ENCODE assay signal across 8 mouse cellular contexts in genomic region chr6:97210962-97211601, GRCm38 (mm10). TPM values are rescaled to one million over a fixed set of nuclear protein-coding genes. Genes with fewer than 3 reads are reported as not detected.
A peak's percentile ranks its signal among the peaks of the same experiment; 100 is the strongest.
DNase-seq lines count a peak whose midpoint lies in the region; ATAC-seq and TF ChIP-seq lines count a peak whose summit lies in the region.

No protein-coding gene starts in this region.

- 0 out of 2 replicates have a peak, but pooled peaks have one; percentile 6 for TF ChIP-seq CTCF in liver, embryonic 14.5 days (IDR thresholded peaks at IDR 0.05; ENCODE audit: low read depth)

- H3K9me3 ChIP-seq in hindbrain, embryonic 12.5 days (replicated peaks) = 0 out of 2 replicates have a peak, but pooled peaks cover 3% of the 10 kb centered on the region
- no peaks in the 10 kb centered on the region for H3K9me3 ChIP-seq in liver, embryonic 14.5 days (ENCODE audit: control insufficient read depth, low read length)

- H3K4me3 ChIP-seq in hindbrain, embryonic 12.5 days = peak overlapping the region; percentile 69
- H3K4me3 ChIP-seq in liver, embryonic 14.5 days (ENCODE audit: insufficient read depth in 1 of 2, low read depth in 2 of 2, low read length in 2 of 2) = peak overlapping the region; percentile 90 to 98

- H3K4me1 ChIP-seq in hindbrain, embryonic 12.5 days = peaks cover 15% of the 10 kb centered on the region
- H3K4me1 ChIP-seq in liver, embryonic 14.5 days (replicated peaks; ENCODE audit: control insufficient read depth in 2 of 2, insufficient read depth in 2 of 2, low read length in 1 of 2) = peaks cover 26 to 42% of the 10 kb centered on the region in 2 experiments

- peaks cover 9% of the 10 kb centered on the region; the same call in 1 of the 2 replicates for H3K36me3 ChIP-seq in hindbrain, embryonic 12.5 days
- H3K36me3 ChIP-seq in liver, embryonic 14.5 days (replicated peaks; ENCODE audit: control insufficient read depth, insufficient read depth, low read depth) = peaks cover 5% of the 10 kb centered on the region; the same call in 1 of the 2 replicates

- 3% methylated on average over 22 of the region's 22 CpGs for WGBS in hindbrain, embryonic 12.5 days
- 1% methylated on average over 22 of the region's 22 CpGs for WGBS in liver, embryonic 14.5 days (ENCODE audit: insufficient replicate concordance)

- H3K4me2 ChIP-seq in hindbrain, embryonic 12.5 days (replicated peaks) = peak overlapping the region; percentile 80
- peak overlapping the region; percentile 96 for H3K4me2 ChIP-seq in liver, embryonic 14.5 days (ENCODE audit: low read depth)

- peak; percentile 35 for DNase-seq in adrenal gland, postnatal 10 days
- no peak for DNase-seq in adrenal gland, adult 2 months
- DNase-seq in A20 (ENCODE audit: low read depth, low spot score) = peak; percentile 76
- peak; percentile 64 for DNase-seq in c-Kit-positive CD71-positive TER-119-positive erythroid progenitor cells, embryonic 14.5 days (ENCODE audit: low spot score)
- DNase-seq in liver, embryonic 14.5 days (ENCODE audit: low read depth in 3 of 3, low spot score in 3 of 3) = peak in 1 of 3 experiments; percentile 49
- peak; percentile 71 for DNase-seq in naive thymus-derived CD4-positive, alpha-beta T cell, adult 2 months (ENCODE audit: low read depth)
- DNase-seq in urinary bladder, postnatal 4 days (ENCODE audit: low spot score in 2 of 2) = no peak

- H3K27ac ChIP-seq in hindbrain, embryonic 12.5 days = peak overlapping the region; percentile 60; the same call in 1 of the 2 replicates
- peak overlapping the region; percentile 79 for H3K27ac ChIP-seq in liver, embryonic 14.5 days

- H3K27me3 ChIP-seq in hindbrain, embryonic 12.5 days = no peaks in the 10 kb centered on the region
- H3K27me3 ChIP-seq in liver, embryonic 14.5 days (ENCODE audit: control insufficient read depth, insufficient read depth, low read length) = no peaks in the 10 kb centered on the region

- peak overlapping the region; percentile 79 for H3K9ac ChIP-seq in hindbrain, embryonic 12.5 days
- H3K9ac ChIP-seq in liver, embryonic 14.5 days (replicated peaks) = peak overlapping the region; percentile 94

- ATAC-seq in hindbrain, embryonic 12.5 days (ENCODE audit: low FRiP score) = peak; percentile 68
- ATAC-seq in liver, embryonic 14.5 days (ENCODE audit: insufficient read depth) = peak; percentile 79

- no peak for TF ChIP-seq EP300 in liver, embryonic 14.5 days (IDR thresholded peaks at IDR 0.05; ENCODE audit: low read depth)

RNA-seq across cellular contexts. Expression of gene Arl6ip5, which starts 0.6 kb away (rescaled TPM):
- total RNA-seq in adrenal gland, postnatal 10 days (2021) = 10 to 100 TPM; 79.0 to 91.6 TPM
- 100 to 1,000 TPM; 115 to 146 TPM for total RNA-seq in adrenal gland, adult 2 months (2021)
- polyA plus RNA-seq in adrenal gland, adult 2 months (2012; rRNA removed) = 40.7 and 47.9 TPM in 2 replicates
- 74.3 and 86.0 TPM in 2 replicates for polyA plus RNA-seq in hindbrain, embryonic 12.5 days (2016; fragmentation: Nextera tagmentation; extraction: Ambion mirVana)
- 19.4 and 25.6 TPM in 2 replicates for polyA plus RNA-seq in liver, embryonic 14.5 days (2012; rRNA removed)
- 15.8 and 17.1 TPM in 2 replicates for polyA plus RNA-seq in liver, embryonic 14.5 days (2014; fragmentation: Nextera tagmentation; extraction: Ambion mirVana)

RNA-seq across cellular contexts. Expression of gene Uba3, which starts 5.6 kb away (rescaled TPM):
- total RNA-seq in adrenal gland, postnatal 10 days (2021) = 10 to 100 TPM; 59.4 to 66.5 TPM
- 10 to 100 TPM; 60.0 to 66.6 TPM for total RNA-seq in adrenal gland, adult 2 months (2021)
- polyA plus RNA-seq in adrenal gland, adult 2 months (2012; rRNA removed) = 3.4 and 3.7 TPM in 2 replicates
- polyA plus RNA-seq in hindbrain, embryonic 12.5 days (2016; fragmentation: Nextera tagmentation; extraction: Ambion mirVana) = 89.4 and 98.7 TPM in 2 replicates
- 15.2 and 22.3 TPM in 2 replicates for polyA plus RNA-seq in liver, embryonic 14.5 days (2012; rRNA removed)
- polyA plus RNA-seq in liver, embryonic 14.5 days (2014; fragmentation: Nextera tagmentation; extraction: Ambion mirVana) = 24.9 and 25.5 TPM in 2 replicates

RNA-seq across cellular contexts. Expression of gene Tmf1, which starts 32.2 kb away (rescaled TPM):
- 10 to 100 TPM; 37.0 to 43.5 TPM for total RNA-seq in adrenal gland, postnatal 10 days (2021)
- 10 to 100 TPM; 49.3 to 61.8 TPM for total RNA-seq in adrenal gland, adult 2 months (2021)
- 1.9 and 2.4 TPM in 2 replicates for polyA plus RNA-seq in adrenal gland, adult 2 months (2012; rRNA removed)
- polyA plus RNA-seq in hindbrain, embryonic 12.5 days (2016; fragmentation: Nextera tagmentation; extraction: Ambion mirVana) = 38.0 and 45.7 TPM in 2 replicates
- polyA plus RNA-seq in liver, embryonic 14.5 days (2012; rRNA removed) = 0.64 and 1.4 TPM in 2 replicates
- 12.3 and 13.3 TPM in 2 replicates for polyA plus RNA-seq in liver, embryonic 14.5 days (2014; fragmentation: Nextera tagmentation; extraction: Ambion mirVana)

RNA-seq across cellular contexts. Expression of gene Lmod3, which starts 41.5 kb away (rescaled TPM):
- total RNA-seq in adrenal gland, postnatal 10 days (2021) = 10 to 100 TPM in 1 of 2 experiments, 1 to 10 TPM in 1; 3.1 to 17.1 TPM
- total RNA-seq in adrenal gland, adult 2 months (2021) = not detected
- not detected in 2 replicates for polyA plus RNA-seq in adrenal gland, adult 2 months (2012; rRNA removed)
- 0.31 and 2.1 TPM in 2 replicates for polyA plus RNA-seq in hindbrain, embryonic 12.5 days (2016; fragmentation: Nextera tagmentation; extraction: Ambion mirVana)
- not detected in 2 replicates for polyA plus RNA-seq in liver, embryonic 14.5 days (2012; rRNA removed)
- polyA plus RNA-seq in liver, embryonic 14.5 days (2014; fragmentation: Nextera tagmentation; extraction: Ambion mirVana) = not detected in 2 replicates

Comparison
In these comparisons a context has a peak if more than half of its experiments do, and no peak if none do; other contexts are left out.
1. DNase-seq: peak in adrenal gland, postnatal 10 days (single experiment), A20 (single experiment), c-Kit-positive CD71-positive TER-119-positive erythroid progenitor cells, embryonic 14.5 days (single experiment) and naive thymus-derived CD4-positive, alpha-beta T cell, adult 2 months (single experiment); none in adrenal gland, adult 2 months (single experiment) and urinary bladder, postnatal 4 days (0 of 2).